Mouse (Mus musculus) kidney, postnatal 0 days (tissue): ENCODE measurements around the gene Tm9sf2. TPM values are rescaled to one million over a fixed set of nuclear protein-coding genes. Genes with fewer than 3 reads are reported as not detected.

Experiments
- ATAC-seq: fragments of 200-750 bp; cut with Nextera tagmentation; replicated peaks from 2 replicates; pipeline ENCODE4 v1.8.0; 2017; ENCODE audit warnings: low read depth, moderate number of reproducible peaks, moderate TSS enrichment, moderate library complexity; ENCODE audit not compliant: low FRiP score
- DNase-seq: peaks from one replicate; pipeline ENCODE4 v3.0.0-alpha.2; 2016; ENCODE audit warnings: low spot score
- H3K27ac ChIP-seq: fragments of 300-500 bp; sonication (generic); 2 replicates; pipeline ENCODE4 v1.5.1; 2014; ENCODE audit warnings: mild to moderate bottlenecking
- H3K27me3 ChIP-seq: fragments of 300-500 bp; sonication (generic); 2 replicates; pipeline ENCODE4 v1.6.1; 2014; ENCODE audit warnings: low read length, mixed read lengths; ENCODE audit not compliant: insufficient read depth
- H3K36me3 ChIP-seq: fragments of 300-500 bp; sonication (generic); 2 replicates; pipeline ENCODE4 v1.6.1; 2014; ENCODE audit warnings: low read length, mixed read lengths; ENCODE audit not compliant: insufficient read depth
- H3K4me1 ChIP-seq: fragments of 300-500 bp; sonication (generic); replicated peaks from 2 replicates; pipeline ENCODE4 v1.6.1; 2014; ENCODE audit warnings: antibody characterized with exemption, low read length, mixed read lengths; ENCODE audit not compliant: insufficient read depth
- H3K4me2 ChIP-seq: fragments of 300-500 bp; sonication (generic); 2 replicates; pipeline ENCODE4 v1.6.1; 2014; ENCODE audit warnings: mild to moderate bottlenecking, low read length, moderate library complexity, mixed read lengths
- H3K4me3 ChIP-seq: fragments of 300-500 bp; sonication (generic); replicated peaks from 2 replicates; pipeline ENCODE4 v1.5.1; 2014; ENCODE audit warnings: low read depth, low read length
- H3K9ac ChIP-seq: fragments of 300-500 bp; sonication (generic); 2 replicates; pipeline ENCODE4 v1.6.1; 2014; ENCODE audit warnings: low read depth, low read length
- H3K9me3 ChIP-seq: fragments of 300-500 bp; sonication (generic); replicated peaks from 2 replicates; pipeline ENCODE4 v1.6.1; 2016; ENCODE audit warnings: low read length, inconsistent platforms, mixed read lengths
- CTCF ChIP-seq: IDR thresholded peaks from 2 replicates; pipeline ENCODE4 v1.5.1; 2016; ENCODE audit warnings: antibody characterized with exemption, low read depth, mild to moderate bottlenecking, moderate library complexity
- WGBS: fragments of 180-500 bp; shearing (Covaris S2); extraction: QIAGEN DNeasy Blood & Tissue Kit; methylation state at CpG from one replicate; pipeline ENCODE4 v1.1.7; 2014; 5-methylcytosine and 5-hydroxymethylcytosine counted together
- polyA plus RNA-seq: library from polyadenylated mRNA; unstranded; fragments of >200 nt; fragmentation: Nextera tagmentation; extraction: Ambion mirVana; gene quantifications from 2 replicates; pipeline ENCODE4 v1.2.1, GENCODE M21; 2015

Tm9sf2 gene
- polyA plus RNA-seq = 221 and 232 TPM in 2 replicates

GRCm38 (mm10) chr14:122106822-122107468 lies at the start of gene Tm9sf2:
Gene Tm9sf2 (plus strand): TSS chr14:122107038.
- WGBS = under 1% methylated on average over 68 of the region's 76 CpGs
- peak within 1 kb of the TSS; percentile 99 for H3K27ac ChIP-seq
- ATAC-seq (peak; percentile 84), DNase-seq (peak; percentile 96)
- peak within 1 kb of the TSS; percentile 100 for H3K4me3 ChIP-seq
- H3K36me3 ChIP-seq = 0 out of 2 replicates have a peak, but pooled peaks cover 4% of the 10 kb centered on the region
- H3K9me3 ChIP-seq = no peaks in the 10 kb centered on the region
- TF ChIP-seq CTCF = no peak
- peaks cover 27% of the 10 kb centered on the region for H3K4me1 ChIP-seq
- no peaks in the 10 kb centered on the region for H3K27me3 ChIP-seq
- peak within 1 kb of the TSS; percentile 98 for H3K9ac ChIP-seq
- H3K4me2 ChIP-seq = peak within 1 kb of the TSS; percentile 75

DNA sequence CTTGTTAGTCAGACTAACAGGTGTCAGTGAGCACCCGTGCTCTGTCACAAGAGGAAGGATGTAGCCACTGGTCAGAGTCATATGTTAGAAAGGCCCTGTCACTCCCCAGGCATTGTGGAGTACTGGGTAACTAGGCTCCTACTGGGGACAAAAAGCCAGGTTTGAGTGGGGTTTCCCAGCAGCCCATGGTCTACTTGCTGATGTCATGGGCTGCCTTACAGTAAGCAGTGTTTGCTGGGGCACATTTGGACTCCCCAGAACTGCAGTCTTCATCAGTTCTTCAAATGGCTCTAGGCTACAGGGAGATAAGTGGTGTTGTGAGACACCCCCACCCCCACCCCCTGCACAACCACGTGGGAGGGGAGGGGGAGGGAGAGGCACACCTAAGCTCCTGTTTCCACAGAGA lies 48.9 kb upstream of the Tm9sf2 start:
- no peaks in the 10 kb centered on the region for H3K36me3 ChIP-seq
- TF ChIP-seq CTCF = no peak
- H3K4me3 ChIP-seq = no peak overlapping the region
- H3K27ac ChIP-seq = no peak overlapping the region
- no peaks in the 10 kb centered on the region for H3K27me3 ChIP-seq
- WGBS = 43% methylated on average over 2 of the region's 2 CpGs
- no peak overlapping the region for H3K4me2 ChIP-seq
- H3K4me1 ChIP-seq = no peaks in the 10 kb centered on the region
- no peaks in the 10 kb centered on the region for H3K9me3 ChIP-seq
- no peak for DNase-seq
- no peak overlapping the region for H3K9ac ChIP-seq
- no peak for ATAC-seq

DNA sequence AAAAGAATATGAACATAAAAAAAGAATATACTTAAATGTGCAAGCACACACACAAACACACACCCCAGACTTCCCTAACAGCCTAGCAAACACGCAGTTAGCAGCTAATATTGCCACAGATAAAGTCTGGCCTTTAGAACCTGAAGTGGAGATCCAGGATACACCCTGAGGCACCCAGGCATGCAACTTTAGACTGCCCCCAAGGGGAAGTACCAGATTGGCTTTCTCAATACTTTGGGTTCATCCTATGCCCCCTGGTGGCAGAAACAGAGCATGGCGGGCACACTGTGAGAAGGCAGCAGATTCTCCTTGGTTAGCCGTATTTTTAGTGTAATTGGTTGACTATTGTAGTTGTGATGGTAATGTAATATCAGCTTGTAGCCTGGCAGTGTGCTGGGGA lies 46.2 kb upstream of the Tm9sf2 start:
- ATAC-seq (peak; percentile 71), DNase-seq (peak; percentile 89)
- H3K4me3 ChIP-seq = no peak overlapping the region
- H3K9me3 ChIP-seq = no peaks in the 10 kb centered on the region
- TF ChIP-seq CTCF = peak; percentile 99
- no peaks in the 10 kb centered on the region for H3K4me1 ChIP-seq
- H3K27ac ChIP-seq = no peak overlapping the region
- H3K4me2 ChIP-seq = no peak overlapping the region
- no peaks in the 10 kb centered on the region for H3K36me3 ChIP-seq
- no peaks in the 10 kb centered on the region for H3K27me3 ChIP-seq
- no peak overlapping the region for H3K9ac ChIP-seq
- WGBS = 4% methylated on average over 3 of the region's 3 CpGs

DNA sequence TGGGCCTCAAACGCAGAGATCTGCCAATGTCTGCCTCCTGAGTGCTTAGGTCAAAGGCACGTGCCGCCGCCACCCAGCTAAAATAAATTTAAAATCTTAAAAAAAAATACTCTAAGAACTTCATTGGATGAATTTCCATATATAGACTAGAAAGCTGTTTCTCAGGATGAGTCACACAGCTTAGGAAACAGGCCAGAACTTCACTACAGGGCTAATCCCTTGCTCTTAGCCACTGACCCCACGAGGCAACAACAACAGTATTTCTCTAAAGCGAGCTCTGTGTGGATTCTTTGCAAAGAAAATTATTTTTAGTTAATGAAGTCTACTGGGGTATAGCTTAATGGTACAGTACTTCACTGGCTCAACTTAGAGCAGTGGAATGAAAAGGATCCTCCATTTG lies 45.5 kb upstream of the Tm9sf2 start:
- Histone ChIP-seq H3K9me3 (no peaks in the 10 kb centered on the region), H3K27ac (no peak overlapping the region), H3K4me2 (no peak overlapping the region), H3K36me3 (no peaks in the 10 kb centered on the region), H3K9ac (no peak overlapping the region), H3K4me3 (no peak overlapping the region), H3K4me1 (no peaks in the 10 kb centered on the region), H3K27me3 (no peaks in the 10 kb centered on the region)
- no peak for TF ChIP-seq CTCF
- ATAC-seq = no peak
- DNase-seq = no peak
- WGBS = 86% methylated on average over 6 of the region's 6 CpGs

- Histone ChIP-seq H3K9ac (no peak overlapping the region), H3K36me3 (no peaks in the 10 kb centered on the region), H3K9me3 (no peaks in the 10 kb centered on the region), H3K4me3 (no peak overlapping the region), H3K27me3 (no peaks in the 10 kb centered on the region), H3K4me2 (no peak overlapping the region), H3K27ac (no peak overlapping the region), H3K4me1 (no peaks in the 10 kb centered on the region)
- DNase-seq (no peak), ATAC-seq (no peak)
- WGBS = 84% methylated on average over 10 of the region's 10 CpGs
- no peak for TF ChIP-seq CTCF
These were observed 44.3 kb upstream of the Tm9sf2 start for GRCm38 (mm10) chr14:122062411-122063090.

- H3K9me3 ChIP-seq = no peaks in the 10 kb centered on the region
- no peaks in the 10 kb centered on the region for H3K27me3 ChIP-seq
- ATAC-seq (no peak), DNase-seq (no peak)
- H3K9ac ChIP-seq = no peak overlapping the region
- H3K4me1 ChIP-seq = no peaks in the 10 kb centered on the region
- no peak for TF ChIP-seq CTCF
- WGBS = 72% methylated on average over 5 of the region's 5 CpGs
- H3K27ac ChIP-seq = no peak overlapping the region
- no peak overlapping the region for H3K4me2 ChIP-seq
- H3K36me3 ChIP-seq = no peaks in the 10 kb centered on the region
- H3K4me3 ChIP-seq = no peak overlapping the region
These were observed 43.2 kb upstream of the Tm9sf2 start for GRCm38 (mm10) chr14:122063599-122063998.
